Mouse (Mus musculus) embryonic facial prominence, embryonic 15.5 days (tissue): ENCODE results near the gene Prdx6. TPM values are rescaled to one million over a fixed set of nuclear protein-coding genes. Genes with fewer than 3 reads are reported as not detected.
A peak's percentile ranks its signal among the peaks of the same experiment; 100 is the strongest.

Experiments
- ATAC-seq: fragments of 200-750 bp; cut with Nextera tagmentation; 2 replicates; pipeline ENCODE4 v1.8.0; 2017; ENCODE audit warnings: low read depth, moderate TSS enrichment; ENCODE audit not compliant: insufficient number of reproducible peaks, low FRiP score, low TSS enrichment
- H3K27ac ChIP-seq: fragments of 300-500 bp; sonication (generic); replicated peaks from 2 replicates; pipeline ENCODE4 v1.5.1; 2015; ENCODE audit warnings: mild to moderate bottlenecking, inconsistent platforms
- H3K27me3 ChIP-seq: fragments of 300-500 bp; sonication (generic); 2 replicates; pipeline ENCODE4 v1.6.1; 2015; ENCODE audit warnings: inconsistent platforms
- H3K36me3 ChIP-seq: fragments of 300-500 bp; sonication (generic); 2 replicates; pipeline ENCODE4 v1.6.1; 2015; ENCODE audit warnings: mild to moderate bottlenecking, inconsistent platforms
- H3K4me1 ChIP-seq: fragments of 300-500 bp; sonication (generic); 2 replicates; pipeline ENCODE4 v1.6.1; 2015; ENCODE audit warnings: inconsistent platforms
- H3K4me2 ChIP-seq: fragments of 300-500 bp; sonication (generic); replicated peaks from 2 replicates; pipeline ENCODE4 v1.6.1; 2015; ENCODE audit warnings: mild to moderate bottlenecking, inconsistent platforms
- H3K4me3 ChIP-seq: fragments of 300-500 bp; sonication (generic); replicated peaks from 2 replicates; pipeline ENCODE4 v1.5.1; 2015; ENCODE audit warnings: mild to moderate bottlenecking, inconsistent platforms
- H3K9ac ChIP-seq: fragments of 300-500 bp; sonication (generic); 2 replicates; pipeline ENCODE4 v1.6.1; 2015; ENCODE audit warnings: inconsistent platforms
- H3K9me3 ChIP-seq: fragments of 300-500 bp; sonication (generic); replicated peaks from 2 replicates; pipeline ENCODE4 v1.6.1; 2016; ENCODE audit warnings: inconsistent platforms
- WGBS: fragments of 180-500 bp; shearing (Covaris S2); methylation state at CpG from one replicate; pipeline ENCODE4 v1.1.7; 2015; 5-methylcytosine and 5-hydroxymethylcytosine counted together
- polyA plus RNA-seq: library from polyadenylated mRNA; unstranded; fragments of >200 nt; fragmentation: Nextera tagmentation; extraction: Ambion mirVana; gene quantifications from 2 replicates; pipeline ENCODE4 v1.2.1, GENCODE M21; 2015

Prdx6 gene
- polyA plus RNA-seq, 1 experiment from 2014 or later: 372 TPM

GRCm38 (mm10) chr1:161250031-161250603 is 902 bp downstream of the Prdx6 start:
- Histone ChIP-seq H3K4me2 (peak overlapping the region; percentile 70), H3K9ac (peak overlapping the region; percentile 73), H3K36me3 (peaks cover 3% of the 10 kb centered on the region; the same call in 1 of the 2 replicates), H3K4me3 (peak overlapping the region; percentile 78), H3K9me3 (no peaks in the 10 kb centered on the region), H3K27ac (0 out of 2 replicates have a peak overlapping the region, but pooled peaks have one; percentile 5), H3K4me1 (peaks cover 36% of the 10 kb centered on the region), H3K27me3 (no peaks in the 10 kb centered on the region)
- ATAC-seq: no peak
- WGBS: 1% methylated on average over 15 of the region's 15 CpGs

GRCm38 (mm10) chr1:161249442-161249841 is 1.6 kb downstream of the Prdx6 start:
- peak overlapping the region; percentile 70 for H3K4me2 ChIP-seq
- H3K27me3 ChIP-seq: no peaks in the 10 kb centered on the region
- H3K4me3 ChIP-seq: peak overlapping the region; percentile 78
- H3K4me1 ChIP-seq: peaks cover 36% of the 10 kb centered on the region
- peaks cover 6% of the 10 kb centered on the region for H3K36me3 ChIP-seq
- no peaks in the 10 kb centered on the region for H3K9me3 ChIP-seq
- ATAC-seq: no peak
- WGBS: 25% methylated on average over 6 of the region's 6 CpGs
- H3K9ac ChIP-seq: 0 out of 2 replicates have a peak overlapping the region, but pooled peaks have one; percentile 73
- H3K27ac ChIP-seq: 0 out of 2 replicates have a peak overlapping the region, but pooled peaks have one; percentile 5

- no peak overlapping the region for H3K27ac ChIP-seq
- no peaks in the 10 kb centered on the region for H3K9me3 ChIP-seq
- H3K4me2 ChIP-seq: peak overlapping the region; percentile 70
- no peaks in the 10 kb centered on the region for H3K27me3 ChIP-seq
- peaks cover 14% of the 10 kb centered on the region for H3K36me3 ChIP-seq
- H3K4me1 ChIP-seq: peaks cover 36% of the 10 kb centered on the region
- ATAC-seq: no peak
- no peak overlapping the region for H3K9ac ChIP-seq
- peak overlapping the region; percentile 78 for H3K4me3 ChIP-seq
- 37% methylated on average over 7 of the region's 7 CpGs for WGBS
These were observed 2.3 kb downstream of the Prdx6 start for GRCm38 (mm10) chr1:161248685-161249084.

GRCm38 (mm10) chr1:161247643-161248580 is 3.1 kb downstream of the Prdx6 start:
- Histone ChIP-seq H3K27me3 (no peaks in the 10 kb centered on the region), H3K9ac (no peak overlapping the region), H3K27ac (no peak overlapping the region), H3K4me1 (peaks cover 36% of the 10 kb centered on the region), H3K36me3 (peaks cover 20% of the 10 kb centered on the region), H3K9me3 (no peaks in the 10 kb centered on the region), H3K4me2 (peak overlapping the region; percentile 70; the same call in 1 of the 2 replicates), H3K4me3 (no peak overlapping the region)
- ATAC-seq: no peak
- WGBS: 62% methylated on average over 11 of the region's 11 CpGs

GRCm38 (mm10) chr1:161247176-161247575 is 3.8 kb downstream of the Prdx6 start:
- no peak overlapping the region for H3K4me2 ChIP-seq
- no peak for ATAC-seq
- 78% methylated on average over 3 of the region's 3 CpGs for WGBS
- H3K4me3 ChIP-seq: no peak overlapping the region
- peaks cover 26% of the 10 kb centered on the region for H3K36me3 ChIP-seq
- no peaks in the 10 kb centered on the region for H3K9me3 ChIP-seq
- peaks cover 36% of the 10 kb centered on the region for H3K4me1 ChIP-seq
- H3K27me3 ChIP-seq: no peaks in the 10 kb centered on the region
- no peak overlapping the region for H3K27ac ChIP-seq
- no peak overlapping the region for H3K9ac ChIP-seq

GRCm38 (mm10) chr1:161237750-161238149 is 13.3 kb downstream of the Prdx6 start:
- WGBS: 97% methylated on average over 4 of the region's 4 CpGs
- Histone ChIP-seq H3K27ac (no peak overlapping the region), H3K4me3 (no peak overlapping the region), H3K9ac (no peak overlapping the region), H3K9me3 (no peaks in the 10 kb centered on the region), H3K36me3 (peaks cover 46% of the 10 kb centered on the region), H3K27me3 (no peaks in the 10 kb centered on the region), H3K4me2 (no peak overlapping the region), H3K4me1 (peaks cover 9% of the 10 kb centered on the region; the same call in 1 of the 2 replicates)
- ATAC-seq: no peak

GRCm38 (mm10) chr1:161237339-161237738 is 13.7 kb downstream of the Prdx6 start:
- peaks cover 42% of the 10 kb centered on the region for H3K36me3 ChIP-seq
- H3K4me1 ChIP-seq: peaks cover 10% of the 10 kb centered on the region; the same call in 1 of the 2 replicates
- no peak for ATAC-seq
- H3K27ac ChIP-seq: no peak overlapping the region
- no peaks in the 10 kb centered on the region for H3K9me3 ChIP-seq
- no peak overlapping the region for H3K4me2 ChIP-seq
- H3K27me3 ChIP-seq: no peaks in the 10 kb centered on the region
- H3K4me3 ChIP-seq: no peak overlapping the region
- WGBS: 93% methylated on average over 7 of the region's 7 CpGs
- H3K9ac ChIP-seq: no peak overlapping the region

GRCm38 (mm10) chr1:161233226-161233839 is 17.7 kb downstream of the Prdx6 start:
- Histone ChIP-seq H3K9me3 (no peaks in the 10 kb centered on the region), H3K27me3 (no peaks in the 10 kb centered on the region), H3K4me2 (0 out of 2 replicates have a peak overlapping the region, but pooled peaks have one; percentile 0), H3K4me3 (no peak overlapping the region), H3K27ac (no peak overlapping the region), H3K4me1 (peaks cover 10% of the 10 kb centered on the region; the same call in 1 of the 2 replicates), H3K36me3 (0 out of 2 replicates have a peak, but pooled peaks cover 9% of the 10 kb centered on the region), H3K9ac (no peak overlapping the region)
- no peak for ATAC-seq
- 45% methylated on average over 13 of the region's 13 CpGs for WGBS

- 91% methylated on average over 5 of the region's 5 CpGs for WGBS
- Histone ChIP-seq H3K27ac (no peak overlapping the region), H3K4me2 (no peak overlapping the region), H3K4me1 (peaks cover 10% of the 10 kb centered on the region; the same call in 1 of the 2 replicates), H3K9ac (no peak overlapping the region), H3K4me3 (no peak overlapping the region), H3K36me3 (no peaks in the 10 kb centered on the region), H3K9me3 (no peaks in the 10 kb centered on the region), H3K27me3 (no peaks in the 10 kb centered on the region)
- ATAC-seq: no peak
These were observed 18.8 kb downstream of the Prdx6 start for GRCm38 (mm10) chr1:161232181-161232580.

GRCm38 (mm10) chr1:161224837-161225236 is 26.2 kb downstream of the Prdx6 start:
- H3K27ac ChIP-seq: no peak overlapping the region
- 30% methylated on average over 5 of the region's 5 CpGs for WGBS
- no peaks in the 10 kb centered on the region for H3K4me1 ChIP-seq
- no peaks in the 10 kb centered on the region for H3K36me3 ChIP-seq
- H3K4me2 ChIP-seq: no peak overlapping the region
- no peaks in the 10 kb centered on the region for H3K9me3 ChIP-seq
- no peaks in the 10 kb centered on the region for H3K27me3 ChIP-seq
- H3K9ac ChIP-seq: no peak overlapping the region
- no peak for ATAC-seq
- no peak overlapping the region for H3K4me3 ChIP-seq

GRCm38 (mm10) chr1:161219816-161220215 is 31.2 kb downstream of the Prdx6 start:
- ATAC-seq: no peak
- 59% methylated on average over 3 of the region's 3 CpGs for WGBS

More at GRCm38 (mm10) chr1:161219816-161220215, 31.2 kb downstream of the Prdx6 start:
- Histone ChIP-seq H3K27me3 (no peaks in the 10 kb centered on the region), H3K9me3 (no peaks in the 10 kb centered on the region), H3K27ac (no peak overlapping the region), H3K4me1 (no peaks in the 10 kb centered on the region), H3K36me3 (no peaks in the 10 kb centered on the region), H3K4me2 (no peak overlapping the region), H3K4me3 (no peak overlapping the region), H3K9ac (no peak overlapping the region)
